Mouse (Mus musculus): ENCODE results near the gene Mgat4e.

DNA sequence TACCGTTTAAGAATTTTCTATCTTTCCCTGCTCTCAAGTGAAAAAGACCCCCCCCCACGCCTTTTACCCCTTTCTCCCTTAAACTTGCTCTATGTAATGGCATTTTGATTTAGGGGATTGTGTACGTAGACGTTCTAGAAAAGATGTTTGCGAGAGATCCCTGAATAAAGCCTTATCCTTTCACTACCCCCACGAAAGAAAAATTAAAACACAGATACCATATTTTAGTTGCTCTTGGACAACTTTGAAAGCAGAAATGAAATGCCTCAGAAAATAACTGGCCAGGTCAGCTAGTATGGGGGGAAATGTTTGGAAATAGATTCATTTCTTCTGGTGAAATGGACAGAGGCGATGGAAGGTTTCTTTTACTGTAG lies 12.3 kb upstream of the Mgat4e start:
- TF ChIP-seq POLR2AphosphoS5 (IDR thresholded peaks at IDR 0.05; ENCODE audit: borderline replicate concordance, low read depth, low read length): no peak
- TF ChIP-seq CTCF (IDR thresholded peaks at IDR 0.05 in 2 of 3, conservative IDR thresholded peaks at IDR 0.05 in 1 of 3; ENCODE audit: control insufficient read depth in 1 of 3, insufficient read depth in 1 of 3, low read depth in 2 of 3, low read length in 3 of 3, poor library complexity in 1 of 3, severe bottlenecking in 1 of 3): no peak
- no peak; a peak in 1 of 4 replicates for TF ChIP-seq EP300 (IDR thresholded peaks at IDR 0.05; ENCODE audit: low read depth in 1 of 2, low read length in 2 of 2)
- TF ChIP-seq MAX (IDR thresholded peaks at IDR 0.05; ENCODE audit: low read length): no peak
- TF ChIP-seq TAL1 (IDR thresholded peaks at IDR 0.05; ENCODE audit: low read length): no peak
- TF ChIP-seq MAFK (IDR thresholded peaks at IDR 0.05; ENCODE audit: borderline replicate concordance, low read depth, low read length): no peak
- TF ChIP-seq MYB (IDR thresholded peaks at IDR 0.05; ENCODE audit: low read depth, low read length): no peak
- no peak for TF ChIP-seq RAD21 (IDR thresholded peaks at IDR 0.05; ENCODE audit: low read depth, low read length)
- no peak for TF ChIP-seq POLR2A (IDR thresholded peaks at IDR 0.05; ENCODE audit: control insufficient read depth in 1 of 2, insufficient read depth in 1 of 2, low read depth in 1 of 2, low read length in 2 of 2, poor library complexity in 1 of 2)
- TF ChIP-seq MXI1 (IDR thresholded peaks at IDR 0.05; ENCODE audit: low read depth, low read length): 0 out of 2 replicates have a peak, but pooled peaks have one; percentile 40

Data from MEL (cell line).